Mouse (Mus musculus) cortical plate, adult 2 months (tissue): ENCODE measurements around the gene Slc7a6. TPM values are rescaled to one million over a fixed set of nuclear protein-coding genes. Genes with fewer than 3 reads are reported as not detected.
A peak's percentile ranks its signal among the peaks of the same experiment; 100 is the strongest.

Source experiments
- H3K27ac ChIP-seq: fragments of 200-500 bp; 2 replicates; pipeline ENCODE4 v1.5.1; 2012; ENCODE audit warnings: low read length, control low read depth, inconsistent platforms; ENCODE audit not compliant: insufficient read depth
- H3K4me1 ChIP-seq: fragments of 200-500 bp; 2 replicates; pipeline ENCODE4 v1.6.1; 2011; ENCODE audit warnings: low read length; ENCODE audit not compliant: control insufficient read depth, insufficient read depth
- H3K4me3 ChIP-seq: fragments of 200-500 bp; 2 replicates; pipeline ENCODE4 v1.5.1; 2011; ENCODE audit warnings: mild to moderate bottlenecking, low read length, control low read depth; ENCODE audit not compliant: insufficient read depth
- CTCF ChIP-seq: fragments of 200-500 bp; IDR thresholded peaks from 2 replicates; pipeline ENCODE4 v1.5.1; 2011; ENCODE audit warnings: mild to moderate bottlenecking, control low read depth, low read length; ENCODE audit not compliant: insufficient read depth; ENCODE audit errors: extremely low read depth
- POLR2A ChIP-seq: fragments of 200-500 bp; IDR thresholded peaks from 2 replicates; pipeline ENCODE4 v1.6.1; 2011; ENCODE audit warnings: mild to moderate bottlenecking, low read length, control low read depth; ENCODE audit not compliant: insufficient read depth; ENCODE audit errors: extremely low read depth
- polyA plus RNA-seq: library from polyadenylated mRNA; depleted of rRNA; stranded (reverse); fragments of >200 nt; gene quantifications from 2 replicates; pipeline ENCODE4 v1.2.3, GENCODE M21; 2012

The Slc7a6 gene
- polyA plus RNA-seq, 1 experiment, result 30.4 TPM

GRCm38 (mm10) chr8:106131488-106132222 is 37.0 kb upstream of the Slc7a6 start:
- Histone ChIP-seq H3K27ac (no peak overlapping the region), H3K4me1 (no peaks in the 10 kb centered on the region), H3K4me3 (no peak overlapping the region)
- TF ChIP-seq POLR2A (no peak), CTCF (no peak)

- Histone ChIP-seq H3K4me3 (no peak overlapping the region), H3K27ac (no peak overlapping the region), H3K4me1 (no peaks in the 10 kb centered on the region)
- TF ChIP-seq POLR2A (no peak), CTCF (no peak)
Measured at GRCm38 (mm10) chr8:106132356-106132755, 36.3 kb upstream of the Slc7a6 start.

- no peak overlapping the region for H3K4me3 ChIP-seq
- TF ChIP-seq CTCF (no peak), POLR2A (no peak)
- no peak overlapping the region for H3K27ac ChIP-seq
- no peaks in the 10 kb centered on the region for H3K4me1 ChIP-seq
Measured at GRCm38 (mm10) chr8:106133526-106133925, 35.1 kb upstream of the Slc7a6 start.

GRCm38 (mm10) chr8:106133946-106134345 is 34.7 kb upstream of the Slc7a6 start:
- no peak for TF ChIP-seq CTCF
- TF ChIP-seq POLR2A, result no peak
- Histone ChIP-seq H3K27ac (no peak overlapping the region), H3K4me1 (no peaks in the 10 kb centered on the region), H3K4me3 (no peak overlapping the region)

GRCm38 (mm10) chr8:106134751-106135571 is 33.7 kb upstream of the Slc7a6 start:
- no peaks in the 10 kb centered on the region for H3K4me1 ChIP-seq
- H3K4me3 ChIP-seq, result no peak overlapping the region
- no peak for TF ChIP-seq CTCF
- no peak for TF ChIP-seq POLR2A
- H3K27ac ChIP-seq, result no peak overlapping the region

GRCm38 (mm10) chr8:106135672-106136071 is 33.0 kb upstream of the Slc7a6 start:
- Histone ChIP-seq H3K4me1 (no peaks in the 10 kb centered on the region), H3K4me3 (no peak overlapping the region), H3K27ac (no peak overlapping the region)
- no peak for TF ChIP-seq POLR2A
- no peak for TF ChIP-seq CTCF

- Histone ChIP-seq H3K4me3 (peak within 1 kb of the TSS; percentile 40; the same call in 1 of the 2 replicates), H3K4me1 (no peaks in the 10 kb centered on the region), H3K27ac (no peak within 1 kb of the TSS)
- TF ChIP-seq CTCF (no peak), POLR2A (no peak)
Measured at GRCm38 (mm10) chr8:106136156-106137130, 32.2 kb upstream of the Slc7a6 start, which contains the start of gene Esrp2. Gene Esrp2 (minus strand): TSS chr8:106136974.

- Histone ChIP-seq H3K4me1 (no peaks in the 10 kb centered on the region), H3K4me3 (peak overlapping the region; percentile 40; the same call in 1 of the 2 replicates), H3K27ac (no peak overlapping the region)
- no peak for TF ChIP-seq POLR2A
- no peak for TF ChIP-seq CTCF
Measured at GRCm38 (mm10) chr8:106137218-106137905, 31.3 kb upstream of the Slc7a6 start.
